Mouse (Mus musculus) left cerebral cortex, adult 11 months (tissue): ENCODE measurements around the gene Krtap1-3.

Experiments
- DNase-seq: peaks from one replicate; pipeline ENCODE4 v3.0.0; 2022; ENCODE audit warnings: low spot score

Krtap1-3 gene

DNA sequence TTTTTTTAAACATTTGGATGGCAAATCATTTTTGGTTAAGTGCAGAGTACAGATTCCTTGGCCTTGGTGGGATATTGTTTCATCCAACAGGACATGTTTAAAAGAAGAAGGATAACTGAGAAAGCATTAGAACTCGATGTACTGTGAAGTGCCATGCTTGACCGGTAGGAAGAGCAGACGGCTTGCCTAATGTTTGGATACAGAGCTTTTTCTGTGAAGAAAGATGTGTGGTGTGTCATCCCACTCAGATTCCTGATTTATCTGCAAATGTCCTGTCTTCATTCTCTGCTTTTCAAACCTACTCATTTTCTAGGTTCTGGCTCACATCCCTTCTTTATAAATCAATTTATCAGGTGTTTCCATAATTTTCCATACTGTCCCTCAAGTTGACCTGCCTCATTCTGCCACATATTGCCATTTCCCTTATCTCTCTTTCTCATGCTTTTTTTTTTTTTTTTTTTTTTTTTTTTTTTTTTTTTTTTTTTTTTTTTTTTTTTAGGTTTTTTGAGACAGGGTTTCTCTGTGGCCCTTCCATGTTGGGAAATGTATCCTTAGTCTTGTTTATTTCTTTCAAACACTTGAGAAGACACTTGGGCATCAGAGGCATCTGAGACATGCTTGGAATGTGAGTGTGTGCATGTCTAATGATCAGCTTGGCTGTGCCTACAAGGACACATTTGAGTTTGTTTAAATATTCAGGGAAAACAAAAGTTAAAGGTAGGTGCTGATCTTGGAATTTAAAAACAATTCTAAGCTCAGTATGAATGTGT, 33.0 kb downstream of the Krtap1-3 start:
- no peak for DNase-seq

DNA sequence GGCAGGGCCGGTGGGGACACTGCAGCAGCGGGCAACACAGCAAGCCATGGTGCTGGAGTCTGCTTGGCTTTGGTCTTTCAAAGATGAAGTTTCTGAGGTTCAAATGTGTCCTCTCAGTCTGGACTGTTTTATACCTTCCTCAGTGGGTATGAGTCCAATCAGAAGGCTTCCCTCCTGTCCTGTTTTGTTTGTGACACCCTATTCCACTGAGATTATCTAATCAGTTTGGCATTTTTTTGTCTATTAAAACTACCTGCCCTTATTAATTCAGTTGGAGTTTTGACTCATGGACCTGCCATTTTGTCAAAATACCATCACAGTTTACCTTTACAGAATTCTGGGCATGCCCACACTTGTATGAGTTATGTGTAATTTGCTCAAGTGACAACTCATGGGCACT, 34.4 kb downstream of the Krtap1-3 start, which contains the start of gene Krtap3-2:
Gene Krtap3-2 (minus strand): TSS at position 101 of the 400 bp plus-strand sequence.
- DNase-seq: no peak

DNA sequence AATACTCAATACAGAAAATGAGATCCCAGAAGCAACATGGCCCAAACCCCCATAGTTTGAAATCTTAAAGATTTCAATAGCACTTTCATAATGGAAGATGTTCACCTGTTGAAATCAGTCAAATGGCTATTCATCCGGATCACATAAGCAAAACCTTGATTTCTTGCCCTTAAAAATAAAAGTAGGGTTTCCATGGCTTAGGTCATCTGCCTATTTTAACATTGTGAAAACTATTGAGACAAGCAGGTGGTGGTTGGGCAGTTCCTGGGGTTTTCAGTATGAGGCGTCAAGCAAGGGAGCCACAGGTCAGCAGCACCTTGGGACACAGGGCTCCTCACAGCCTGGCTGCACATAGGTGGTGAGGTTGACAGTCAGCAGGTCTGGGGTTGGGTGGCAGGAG, 34.9 kb downstream of the Krtap1-3 start:
- DNase-seq: no peak

DNA sequence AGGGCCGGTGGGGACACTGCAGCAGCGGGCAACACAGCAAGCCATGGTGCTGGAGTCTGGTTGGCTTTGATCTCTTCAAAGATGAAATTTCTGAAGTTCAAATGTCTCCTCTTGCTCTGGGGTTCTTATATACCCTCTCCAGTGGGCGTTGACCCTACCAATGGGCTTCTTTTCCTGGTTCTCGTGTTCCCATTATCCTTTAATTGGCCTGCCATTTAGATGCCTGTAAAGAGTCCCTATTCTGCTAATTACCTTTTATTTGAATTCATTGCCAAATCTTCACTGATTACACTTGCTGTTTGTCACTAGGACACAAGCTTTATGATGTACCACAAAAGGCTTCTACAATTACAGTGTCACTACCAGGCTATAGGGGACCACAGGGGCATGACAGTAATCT, 40.4 kb downstream of the Krtap1-3 start, which contains the start of gene Krtap3-3:
Gene Krtap3-3 (minus strand): TSS at position 101 of the 400 bp plus-strand sequence.
- no peak for DNase-seq

DNA sequence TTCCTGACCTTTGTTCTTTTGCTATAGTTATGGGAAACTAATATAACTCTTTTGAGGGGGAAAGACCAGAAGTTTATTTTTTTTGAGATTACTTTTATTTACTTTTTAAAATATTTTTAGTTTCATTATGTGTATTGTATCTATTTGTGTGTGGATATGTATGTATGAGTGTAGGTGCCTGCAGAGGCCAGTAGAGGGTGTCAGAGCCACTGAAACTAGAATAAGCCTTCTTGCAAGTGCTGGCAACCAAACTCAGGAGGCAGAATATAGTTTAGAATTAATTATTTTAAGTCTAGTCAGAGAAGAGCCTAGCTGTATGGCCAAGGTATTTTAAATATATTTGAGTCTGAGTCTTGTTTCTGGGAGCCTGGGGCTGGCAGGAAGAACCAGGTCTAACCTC, 43.2 kb downstream of the Krtap1-3 start:
- no peak for DNase-seq
